Mouse (Mus musculus): ENCODE measurements around the gene Gpr89. TPM values are rescaled to one million over a fixed set of nuclear protein-coding genes. Genes with fewer than 3 reads are reported as not detected.

Gene Gpr89
- polyA plus RNA-seq, 1 experiment from 2014 or later = 93.4 TPM

DNA sequence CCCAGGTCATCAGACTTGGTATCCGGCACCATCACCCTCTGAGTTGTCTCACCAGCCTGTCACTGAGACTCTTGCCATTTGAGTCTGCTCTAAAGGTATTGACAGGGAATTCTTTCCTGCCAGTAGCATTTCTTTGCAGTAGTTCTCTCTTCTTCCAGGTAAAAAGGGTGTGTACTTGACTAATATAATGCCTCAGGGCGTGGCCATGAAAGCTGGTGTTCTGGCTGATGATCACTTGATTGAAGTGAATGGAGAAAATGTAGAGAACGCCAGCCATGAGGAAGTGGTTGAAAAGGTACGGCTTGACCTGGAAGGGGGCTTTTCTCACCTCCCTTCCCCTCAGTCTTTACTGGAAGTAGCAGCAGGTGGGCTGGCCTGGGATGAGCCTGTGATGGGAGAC, 50.8 kb downstream of the Gpr89 start:
- no peaks in the 10 kb centered on the region for H3K9me3 ChIP-seq (ENCODE audit: control insufficient read depth, low read length)
- H3K27me3 ChIP-seq (replicated peaks; ENCODE audit: control insufficient read depth, insufficient read depth, low read length) = no peaks in the 10 kb centered on the region
- 74% methylated on average over 4 of the region's 4 CpGs for WGBS
- no peaks in the 10 kb centered on the region for H3K4me1 ChIP-seq (ENCODE audit: control insufficient read depth, insufficient read depth, low read length)
- no peaks in the 10 kb centered on the region for H3K36me3 ChIP-seq (ENCODE audit: control insufficient read depth, insufficient read depth, low read length)
- H3K9ac ChIP-seq (ENCODE audit: low read depth, low read length) = no peak overlapping the region
- no peak overlapping the region for H3K27ac ChIP-seq (ENCODE audit: low read length)
- no peak overlapping the region for H3K4me2 ChIP-seq (ENCODE audit: low read depth, low read length)
- peak; percentile 58 for ATAC-seq
- H3K4me3 ChIP-seq (ENCODE audit: low read length) = no peak overlapping the region

DNA sequence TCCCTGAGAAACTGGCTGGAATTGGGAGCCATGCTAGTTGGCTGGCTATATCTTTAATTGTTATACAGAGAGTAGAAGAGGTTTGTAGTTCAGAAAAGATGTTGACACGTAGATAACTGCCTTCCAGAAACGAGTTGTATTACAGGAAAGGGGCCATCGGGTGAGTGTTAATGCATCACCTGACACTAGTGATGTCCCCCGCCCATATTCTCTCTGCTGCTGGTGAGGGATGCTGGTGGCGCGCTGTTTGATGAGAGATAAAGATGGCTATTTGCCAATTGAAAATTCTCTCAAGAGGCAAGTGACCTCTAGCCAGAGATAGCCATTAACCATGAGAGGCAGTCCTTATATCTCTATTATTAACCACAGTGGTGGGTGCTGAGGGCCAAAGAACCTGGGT, 52.6 kb downstream of the Gpr89 start:
- Histone ChIP-seq H3K36me3 (ENCODE audit: control insufficient read depth, insufficient read depth, low read length) (no peaks in the 10 kb centered on the region), H3K27me3 (replicated peaks; ENCODE audit: control insufficient read depth, insufficient read depth, low read length) (no peaks in the 10 kb centered on the region), H3K9ac (ENCODE audit: low read depth, low read length) (no peak overlapping the region), H3K9me3 (ENCODE audit: control insufficient read depth, low read length) (no peaks in the 10 kb centered on the region), H3K27ac (ENCODE audit: low read length) (no peak overlapping the region), H3K4me1 (ENCODE audit: control insufficient read depth, insufficient read depth, low read length) (peaks cover 3% of the 10 kb centered on the region; the same call in 1 of the 2 replicates), H3K4me2 (ENCODE audit: low read depth, low read length) (no peak overlapping the region), H3K4me3 (ENCODE audit: low read length) (no peak overlapping the region)
- no peak for ATAC-seq
- WGBS = 69% methylated on average over 6 of the region's 6 CpGs

DNA sequence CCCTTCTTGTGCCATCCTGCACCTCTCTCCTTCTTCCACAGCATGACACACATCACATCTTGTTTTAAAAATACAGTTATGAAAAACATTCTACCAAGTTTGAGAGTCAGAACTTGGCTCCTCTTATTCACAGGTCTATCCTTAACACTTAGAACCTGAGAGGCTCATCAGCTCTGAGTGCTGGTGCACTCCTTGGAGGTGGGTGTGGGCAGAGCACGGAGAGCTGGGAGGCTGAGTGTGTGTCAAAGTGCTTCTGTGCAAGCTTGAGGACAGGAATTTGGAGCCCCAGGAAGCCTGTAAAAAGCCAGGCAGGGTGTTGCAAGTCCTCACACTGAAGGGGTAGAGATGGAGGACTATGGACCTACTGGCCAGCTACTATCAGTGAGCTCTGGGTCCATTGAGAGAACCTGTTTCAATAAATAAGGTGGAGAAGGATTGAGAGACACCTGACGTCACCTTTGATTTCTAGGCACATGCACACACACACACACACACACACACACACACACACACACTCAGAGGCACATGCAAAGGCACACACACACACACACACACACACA, 55.9 kb downstream of the Gpr89 start:
- H3K4me3 ChIP-seq (ENCODE audit: low read length) = no peak overlapping the region
- no peaks in the 10 kb centered on the region for H3K36me3 ChIP-seq (ENCODE audit: control insufficient read depth, insufficient read depth, low read length)
- H3K9ac ChIP-seq (ENCODE audit: low read depth, low read length) = no peak overlapping the region
- no peaks in the 10 kb centered on the region for H3K27me3 ChIP-seq (replicated peaks; ENCODE audit: control insufficient read depth, insufficient read depth, low read length)
- H3K4me1 ChIP-seq (ENCODE audit: control insufficient read depth, insufficient read depth, low read length) = peaks cover 6% of the 10 kb centered on the region
- H3K4me2 ChIP-seq (ENCODE audit: low read depth, low read length) = no peak overlapping the region
- no peak overlapping the region for H3K27ac ChIP-seq (ENCODE audit: low read length)
- no peaks in the 10 kb centered on the region for H3K9me3 ChIP-seq (ENCODE audit: control insufficient read depth, low read length)
- 76% methylated on average over 2 of the region's 2 CpGs for WGBS
- ATAC-seq = peak; percentile 49

DNA sequence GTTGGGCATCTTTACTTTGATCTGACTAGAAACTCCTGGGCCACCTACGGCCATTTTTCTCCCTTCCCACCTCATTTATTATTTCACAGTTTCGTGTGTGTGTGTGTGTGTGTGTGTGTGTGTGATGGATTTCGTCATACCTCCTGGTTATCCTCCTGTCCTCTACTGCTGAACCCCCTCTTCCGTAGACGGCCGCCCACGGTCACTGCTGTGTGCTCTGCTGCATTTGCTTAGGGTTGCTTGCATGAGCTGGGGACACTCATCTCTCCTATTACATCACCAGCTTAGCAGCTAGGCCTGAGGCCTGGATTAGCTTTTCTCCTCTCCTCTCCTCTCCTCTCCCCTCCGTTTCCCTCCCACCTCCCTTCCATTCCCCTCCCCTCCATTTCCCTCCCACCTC, 56.7 kb downstream of the Gpr89 start:
- Histone ChIP-seq H3K27me3 (replicated peaks; ENCODE audit: control insufficient read depth, insufficient read depth, low read length) (no peaks in the 10 kb centered on the region), H3K4me3 (ENCODE audit: low read length) (no peak overlapping the region), H3K9ac (ENCODE audit: low read depth, low read length) (no peak overlapping the region), H3K4me1 (ENCODE audit: control insufficient read depth, insufficient read depth, low read length) (peaks cover 6% of the 10 kb centered on the region), H3K4me2 (ENCODE audit: low read depth, low read length) (no peak overlapping the region), H3K27ac (ENCODE audit: low read length) (no peak overlapping the region), H3K36me3 (ENCODE audit: control insufficient read depth, insufficient read depth, low read length) (no peaks in the 10 kb centered on the region), H3K9me3 (ENCODE audit: control insufficient read depth, low read length) (no peaks in the 10 kb centered on the region)
- 82% methylated on average over 7 of the region's 8 CpGs for WGBS
- ATAC-seq = no peak

DNA sequence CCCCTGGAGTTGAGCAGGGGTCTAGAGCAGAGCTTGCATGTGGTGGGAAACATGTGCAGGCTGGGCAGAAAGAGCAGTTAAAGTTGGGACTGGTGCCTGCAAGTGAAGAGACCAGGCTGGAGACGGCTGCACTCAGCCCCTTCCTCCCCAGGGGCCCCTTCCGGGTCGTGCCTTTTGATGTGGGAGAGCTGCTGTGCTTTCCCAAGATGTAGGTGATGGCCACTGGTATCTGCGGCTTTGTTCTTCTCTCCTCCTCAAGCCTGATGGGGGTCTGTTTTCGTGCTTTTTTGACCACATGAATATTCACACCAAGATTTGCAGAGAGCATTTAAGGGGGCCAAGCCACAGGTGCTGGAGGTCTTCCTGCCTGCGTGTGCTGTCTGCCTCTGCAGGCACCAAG, 57.5 kb downstream of the Gpr89 start:
- H3K4me3 ChIP-seq (ENCODE audit: low read length) = no peak overlapping the region
- no peaks in the 10 kb centered on the region for H3K9me3 ChIP-seq (ENCODE audit: control insufficient read depth, low read length)
- H3K27me3 ChIP-seq (replicated peaks; ENCODE audit: control insufficient read depth, insufficient read depth, low read length) = no peaks in the 10 kb centered on the region
- no peak overlapping the region for H3K4me2 ChIP-seq (ENCODE audit: low read depth, low read length)
- WGBS = 21% methylated on average over 6 of the region's 6 CpGs
- no peaks in the 10 kb centered on the region for H3K36me3 ChIP-seq (ENCODE audit: control insufficient read depth, insufficient read depth, low read length)
- no peak overlapping the region for H3K27ac ChIP-seq (ENCODE audit: low read length)
- H3K9ac ChIP-seq (ENCODE audit: low read depth, low read length) = no peak overlapping the region
- H3K4me1 ChIP-seq (ENCODE audit: control insufficient read depth, insufficient read depth, low read length) = peaks cover 6% of the 10 kb centered on the region
- ATAC-seq = no peak

DNA sequence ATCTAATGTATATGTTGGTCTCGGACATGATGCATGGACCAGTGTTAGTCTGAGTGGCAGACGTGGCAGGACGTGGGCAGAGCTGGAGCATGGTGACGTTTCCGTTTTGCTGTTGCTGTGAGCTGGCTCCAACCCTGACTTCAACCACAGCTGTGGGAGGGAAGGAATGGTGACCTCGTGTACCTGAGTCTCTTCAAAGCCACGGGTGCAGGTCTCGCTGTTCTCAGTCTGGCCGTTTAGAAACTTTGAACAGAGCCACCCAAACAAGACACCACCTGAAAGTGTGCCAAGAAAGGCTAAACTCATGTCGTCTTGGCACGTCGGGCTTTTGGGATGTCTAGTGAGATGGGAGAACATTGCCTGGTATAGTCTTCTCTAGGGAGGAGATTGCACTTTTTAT, 58.2 kb downstream of the Gpr89 start:
- no peak overlapping the region for H3K4me3 ChIP-seq (ENCODE audit: low read length)
- H3K27me3 ChIP-seq (replicated peaks; ENCODE audit: control insufficient read depth, insufficient read depth, low read length) = no peaks in the 10 kb centered on the region
- no peak overlapping the region for H3K9ac ChIP-seq (ENCODE audit: low read depth, low read length)
- H3K4me1 ChIP-seq (ENCODE audit: control insufficient read depth, insufficient read depth, low read length) = peaks cover 6% of the 10 kb centered on the region
- H3K9me3 ChIP-seq (ENCODE audit: control insufficient read depth, low read length) = no peaks in the 10 kb centered on the region
- H3K36me3 ChIP-seq (ENCODE audit: control insufficient read depth, insufficient read depth, low read length) = no peaks in the 10 kb centered on the region
- H3K4me2 ChIP-seq (ENCODE audit: low read depth, low read length) = no peak overlapping the region
- no peak for ATAC-seq
- WGBS = 84% methylated on average over 12 of the region's 12 CpGs
- H3K27ac ChIP-seq (ENCODE audit: low read length) = no peak overlapping the region

DNA sequence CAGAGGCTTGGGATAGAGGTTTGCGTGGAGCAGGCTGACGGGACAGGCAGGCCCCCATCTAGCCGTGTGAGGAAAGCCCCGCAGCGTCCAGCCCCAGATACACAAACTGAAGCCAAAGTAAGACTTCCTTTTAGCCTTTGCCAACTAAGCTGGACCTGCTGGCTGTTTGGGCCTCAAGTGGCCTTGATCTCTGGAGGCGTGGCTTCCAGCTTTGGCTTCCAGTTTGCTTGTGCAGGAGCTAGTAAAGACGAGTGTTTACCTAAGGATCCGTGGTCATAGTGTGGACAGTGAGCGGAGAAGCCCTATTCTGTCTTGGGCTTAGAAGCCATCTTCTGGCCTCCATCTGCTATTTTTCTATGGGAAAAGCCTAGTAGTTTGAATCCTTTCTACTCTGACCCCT, 59.3 kb downstream of the Gpr89 start:
- H3K4me2 ChIP-seq (ENCODE audit: low read depth, low read length) = no peak overlapping the region
- peaks cover 6% of the 10 kb centered on the region for H3K4me1 ChIP-seq (ENCODE audit: control insufficient read depth, insufficient read depth, low read length)
- no peak for ATAC-seq
- H3K4me3 ChIP-seq (ENCODE audit: low read length) = no peak overlapping the region
- 64% methylated on average over 9 of the region's 9 CpGs for WGBS
- no peak overlapping the region for H3K9ac ChIP-seq (ENCODE audit: low read depth, low read length)
- no peaks in the 10 kb centered on the region for H3K27me3 ChIP-seq (replicated peaks; ENCODE audit: control insufficient read depth, insufficient read depth, low read length)
- no peak overlapping the region for H3K27ac ChIP-seq (ENCODE audit: low read length)
- no peaks in the 10 kb centered on the region for H3K36me3 ChIP-seq (ENCODE audit: control insufficient read depth, insufficient read depth, low read length)
- H3K9me3 ChIP-seq (ENCODE audit: control insufficient read depth, low read length) = no peaks in the 10 kb centered on the region

DNA sequence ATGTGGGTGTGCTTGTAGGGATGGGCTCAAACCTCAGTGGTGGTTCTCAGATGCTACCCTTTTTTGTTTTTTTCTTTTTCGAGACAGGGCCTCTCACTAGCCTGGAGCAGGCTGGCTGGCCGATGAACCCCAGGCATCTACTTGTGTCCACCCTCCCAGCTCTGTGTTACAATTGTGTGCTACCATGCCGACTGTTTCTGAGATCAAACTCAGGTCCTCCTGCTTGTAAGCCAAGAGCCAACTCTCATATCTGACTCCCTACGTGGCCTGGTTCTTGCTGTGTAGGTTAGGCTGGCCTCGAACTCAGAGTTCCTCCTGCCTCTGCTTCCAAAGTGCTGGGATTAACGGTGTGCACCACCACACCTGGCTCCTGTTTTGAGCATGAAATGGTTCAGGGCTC, 60.0 kb downstream of the Gpr89 start:
- H3K36me3 ChIP-seq (ENCODE audit: control insufficient read depth, insufficient read depth, low read length) = no peaks in the 10 kb centered on the region
- H3K27ac ChIP-seq (ENCODE audit: low read length) = no peak overlapping the region
- H3K27me3 ChIP-seq (replicated peaks; ENCODE audit: control insufficient read depth, insufficient read depth, low read length) = no peaks in the 10 kb centered on the region
- H3K4me3 ChIP-seq (ENCODE audit: low read length) = no peak overlapping the region
- no peak overlapping the region for H3K9ac ChIP-seq (ENCODE audit: low read depth, low read length)
- H3K9me3 ChIP-seq (ENCODE audit: control insufficient read depth, low read length) = no peaks in the 10 kb centered on the region
- WGBS = 90% methylated on average over 6 of the region's 6 CpGs
- ATAC-seq = no peak
- H3K4me1 ChIP-seq (ENCODE audit: control insufficient read depth, insufficient read depth, low read length) = peaks cover 6% of the 10 kb centered on the region
- H3K4me2 ChIP-seq (ENCODE audit: low read depth, low read length) = no peak overlapping the region

DNA sequence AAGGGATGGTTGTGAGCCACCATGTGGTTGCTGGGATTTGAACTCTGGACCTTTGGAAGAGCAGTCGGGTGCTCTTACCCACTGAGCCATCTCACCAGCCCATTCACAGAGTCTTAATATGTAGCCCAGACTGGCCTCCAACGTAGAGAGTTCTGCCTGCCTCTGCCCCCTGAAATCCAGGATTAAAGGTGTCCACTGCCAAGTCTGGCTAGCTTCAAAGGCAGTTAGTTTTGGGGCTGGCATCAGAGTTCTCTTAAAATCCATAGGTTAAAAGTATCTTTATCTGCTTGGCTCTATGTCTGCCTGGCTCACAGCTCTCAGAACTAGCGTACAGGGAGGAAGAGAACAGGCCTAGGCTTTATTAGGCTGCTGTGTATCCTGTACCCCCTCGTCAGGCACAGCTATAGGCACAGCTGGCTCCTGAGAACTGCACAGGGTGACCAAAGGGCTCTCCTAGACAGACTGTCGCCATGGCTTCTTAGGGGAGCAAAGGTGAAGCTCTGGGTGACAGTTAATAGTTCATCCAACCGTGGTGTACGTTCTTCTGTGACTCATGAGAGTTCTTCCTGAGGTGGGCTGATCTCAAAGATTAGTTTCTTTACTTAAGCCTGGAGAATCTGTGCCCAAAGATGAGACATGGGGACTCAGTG, 66.0 kb downstream of the Gpr89 start:
- Histone ChIP-seq H3K9ac (ENCODE audit: low read depth, low read length) (no peak overlapping the region), H3K4me3 (ENCODE audit: low read length) (no peak overlapping the region), H3K4me1 (ENCODE audit: control insufficient read depth, insufficient read depth, low read length) (no peaks in the 10 kb centered on the region; the same call in 1 of the 2 replicates), H3K27me3 (replicated peaks; ENCODE audit: control insufficient read depth, insufficient read depth, low read length) (no peaks in the 10 kb centered on the region), H3K4me2 (ENCODE audit: low read depth, low read length) (no peak overlapping the region), H3K9me3 (ENCODE audit: control insufficient read depth, low read length) (no peaks in the 10 kb centered on the region), H3K36me3 (ENCODE audit: control insufficient read depth, insufficient read depth, low read length) (no peaks in the 10 kb centered on the region), H3K27ac (ENCODE audit: low read length) (peak overlapping the region; percentile 37; the same call in 1 of the 2 replicates)
- ATAC-seq = peak; percentile 89
- WGBS = 58% methylated on average over 7 of the region's 7 CpGs

DNA sequence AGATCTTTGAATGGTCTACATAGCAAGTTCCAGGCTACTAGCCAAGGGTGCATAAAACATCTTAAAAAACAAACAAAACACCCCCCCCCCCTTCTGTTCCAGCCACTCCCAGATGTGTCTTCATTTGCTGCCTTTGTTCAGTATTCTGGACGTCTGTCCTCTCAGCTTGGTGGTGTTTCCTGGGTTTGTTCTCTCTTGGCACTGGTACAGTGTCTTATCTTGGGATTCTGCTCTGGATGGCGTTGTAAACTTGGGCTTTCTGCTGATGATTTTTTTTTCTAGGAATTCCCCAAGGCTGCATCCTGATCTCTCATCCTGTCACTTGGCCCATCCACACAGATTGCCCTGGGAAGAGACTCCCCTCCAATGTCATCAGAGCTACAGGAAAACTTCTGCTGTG, 68.7 kb downstream of the Gpr89 start:
- ATAC-seq = no peak
- no peaks in the 10 kb centered on the region for H3K36me3 ChIP-seq (ENCODE audit: control insufficient read depth, insufficient read depth, low read length)
- no peak overlapping the region for H3K27ac ChIP-seq (ENCODE audit: low read length)
- no peaks in the 10 kb centered on the region for H3K9me3 ChIP-seq (ENCODE audit: control insufficient read depth, low read length)
- no peaks in the 10 kb centered on the region for H3K27me3 ChIP-seq (replicated peaks; ENCODE audit: control insufficient read depth, insufficient read depth, low read length)
- no peak overlapping the region for H3K4me3 ChIP-seq (ENCODE audit: low read length)
- no peak overlapping the region for H3K9ac ChIP-seq (ENCODE audit: low read depth, low read length)
- H3K4me1 ChIP-seq (ENCODE audit: control insufficient read depth, insufficient read depth, low read length) = no peaks in the 10 kb centered on the region; the same call in 1 of the 2 replicates
- WGBS = 60% methylated on average over 2 of the region's 2 CpGs
- no peak overlapping the region for H3K4me2 ChIP-seq (ENCODE audit: low read depth, low read length)

Data from intestine, embryonic 16.5 days (tissue).